ENCODE assay signal across 23 mouse cellular contexts in genomic region chr9:37519995-37520394, GRCm38 (mm10). TPM values are rescaled to one million over a fixed set of nuclear protein-coding genes. Genes with fewer than 3 reads are reported as not detected.
DNase-seq lines count a peak whose midpoint lies in the region; ATAC-seq lines count a peak whose summit lies in the region.
"Had no signal": no experiment of that assay in that cellular context is flagged by ENCODE, and none has a peak within 500 bp of the region (broad histone marks: within the 10 kb centered on the region; RNA-seq: fewer than 3 reads in every experiment).

No protein-coding gene starts in this region.

- DNase-seq in cerebellum, adult 18-20 months = peak; percentile 30
- DNase-seq in cerebellum, postnatal 10 days = no peak
- no peak for DNase-seq in frontal cortex, postnatal 14 days (ENCODE audit: low spot score in 2 of 2)
- peak; percentile 43 for DNase-seq in cerebellum, adult 9-11 months
- no peak for DNase-seq in right cerebral cortex, adult 18-20 months
- DNase-seq: adrenal gland, adult 2 months; adrenal gland, postnatal 14 days; embryo, embryonic 11 days; gastrocnemius, postnatal 25 days; heart, adult 18-20 months; heart, postnatal 10 days; heart, postnatal 36 days; kidney, adult 18-20 months; kidney, adult 9 months had no signal

- peak; percentile 70; the same call in 1 of the 2 replicates for ATAC-seq in frontal cortex, adult (ENCODE audit: low TSS enrichment)
- ATAC-seq in erythroblast, adult 5-6 weeks (replicated peaks; ENCODE audit: low FRiP score, poor library complexity, severe bottlenecking) = peak; percentile 39; the same call in 1 of the 2 replicates
- ATAC-seq: CD4-positive, CD25-positive, alpha-beta regulatory T cell, adult 4 months; forebrain, embryonic 13.5 days; forebrain, embryonic 16.5 days; hindbrain, embryonic 16.5 days; inflammation-experienced regulatory T-cells, adult 6 months; intestine, embryonic 16.5 days had no signal

RNA-seq across cellular contexts. Expression of gene Esam, which starts 7.9 kb away (rescaled TPM):
- not detected in 2 replicates for total RNA-seq in erythroblast, adult 5-6 weeks (2015; ENCODE audit: low replicate concordance)
- total RNA-seq in erythroblast, adult 5-6 weeks (2017; ENCODE audit: low replicate concordance) = 0.42 TPM in 1 of 2 replicates, not detected in the other

RNA-seq across cellular contexts. Expression of gene Vsig2, which starts 19.1 kb away (rescaled TPM):
- total RNA-seq in erythroblast, adult 5-6 weeks (2015; ENCODE audit: low replicate concordance) = not detected in 2 replicates
- total RNA-seq in erythroblast, adult 5-6 weeks (2017; ENCODE audit: low replicate concordance) = not detected in 2 replicates
- total RNA-seq: MEL had no signal

RNA-seq across cellular contexts. Expression of gene Msantd2, which starts 30.9 kb away (rescaled TPM):
- 2.3 and 2.5 TPM in 2 replicates for total RNA-seq in erythroblast, adult 5-6 weeks (2015; ENCODE audit: low replicate concordance)
- total RNA-seq in erythroblast, adult 5-6 weeks (2017; ENCODE audit: low replicate concordance) = 8.2 and 10.7 TPM in 2 replicates

RNA-seq across cellular contexts. Expression of gene Nrgn, which starts 32.7 kb away (rescaled TPM):
- total RNA-seq in erythroblast, adult 5-6 weeks (2015; ENCODE audit: low replicate concordance) = 1.7 TPM in 1 of 2 replicates, not detected in the other
- 2.9 TPM in 1 of 2 replicates, not detected in the other for total RNA-seq in erythroblast, adult 5-6 weeks (2017; ENCODE audit: low replicate concordance)

RNA-seq across cellular contexts. Expression of gene Siae, which starts 35.5 kb away (rescaled TPM):
- 1.7 and 1.9 TPM in 2 replicates for total RNA-seq in erythroblast, adult 5-6 weeks (2015; ENCODE audit: low replicate concordance)
- total RNA-seq in erythroblast, adult 5-6 weeks (2017; ENCODE audit: low replicate concordance) = 1.4 and 2.6 TPM in 2 replicates

Comparison
In these comparisons a context has a peak if more than half of its experiments do, and no peak if none do; other contexts are left out.
1. DNase-seq: peak in cerebellum, adult 18-20 months (2 of 2) and cerebellum, adult 9-11 months (single experiment); none in cerebellum, postnatal 10 days (0 of 2), frontal cortex, postnatal 14 days (0 of 2) and right cerebral cortex, adult 18-20 months (single experiment).